Mouse (Mus musculus) lung, embryonic 14.5 days (tissue): Measurements from ENCODE around the gene Hpcal1. TPM values are rescaled to one million over a fixed set of nuclear protein-coding genes. Genes with fewer than 3 reads are reported as not detected.

Experiments
- ATAC-seq: fragments of 200-750 bp; cut with Nextera tagmentation; 2 replicates; pipeline ENCODE4 v1.8.0; 2017; ENCODE audit warnings: mild to moderate bottlenecking, moderate TSS enrichment, moderate library complexity; ENCODE audit not compliant: insufficient read depth
- DNase-seq: peaks from one replicate; pipeline ENCODE4 v3.0.0-alpha.2; 2015
- H3K27ac ChIP-seq: fragments of 300-500 bp; sonication (generic); 2 replicates; pipeline ENCODE4 v1.5.1; 2014; ENCODE audit warnings: low read depth, mild to moderate bottlenecking, moderate library complexity
- H3K27me3 ChIP-seq: fragments of 300-500 bp; sonication (generic); 2 replicates; pipeline ENCODE4 v1.6.1; 2014; ENCODE audit warnings: low read length, control low read depth; ENCODE audit not compliant: insufficient read depth
- H3K36me3 ChIP-seq: fragments of 300-500 bp; sonication (generic); 2 replicates; pipeline ENCODE4 v1.6.1; 2014; ENCODE audit warnings: control low read depth; ENCODE audit not compliant: insufficient read depth
- H3K4me1 ChIP-seq: fragments of 300-500 bp; sonication (generic); 2 replicates; pipeline ENCODE4 v1.6.1; 2014; ENCODE audit warnings: antibody characterized with exemption, control low read depth; ENCODE audit not compliant: insufficient read depth
- H3K4me2 ChIP-seq: fragments of 300-500 bp; sonication (generic); 2 replicates; pipeline ENCODE4 v1.6.1; 2014; ENCODE audit warnings: mild to moderate bottlenecking
- H3K4me3 ChIP-seq: fragments of 300-500 bp; sonication (generic); 2 replicates; pipeline ENCODE4 v1.5.1; 2014; ENCODE audit warnings: low read depth, low read length
- H3K9ac ChIP-seq: fragments of 300-500 bp; sonication (generic); 2 replicates; pipeline ENCODE4 v1.6.1; 2014
- H3K9me3 ChIP-seq: fragments of 300-500 bp; sonication (generic); 2 replicates; pipeline ENCODE4 v1.6.1; 2016; ENCODE audit warnings: low read depth, low read length, control low read depth
- CTCF ChIP-seq: IDR thresholded peaks from 2 replicates; pipeline ENCODE4 v1.5.1; 2016; ENCODE audit warnings: antibody characterized with exemption, low read depth
- WGBS: fragments of 180-500 bp; shearing (Covaris S2); extraction: QIAGEN DNeasy Blood & Tissue Kit; methylation state at CpG from one replicate; pipeline ENCODE4 v1.1.7; 2014; 5-methylcytosine and 5-hydroxymethylcytosine counted together
- polyA plus RNA-seq: library from polyadenylated mRNA; unstranded; fragments of >200 nt; fragmentation: Nextera tagmentation; extraction: Ambion mirVana; gene quantifications from 2 replicates; pipeline ENCODE4 v1.2.1, GENCODE M21; 2014

Hpcal1 gene
- polyA plus RNA-seq, 1 experiment from 2014 or later: 52.4 TPM

DNA sequence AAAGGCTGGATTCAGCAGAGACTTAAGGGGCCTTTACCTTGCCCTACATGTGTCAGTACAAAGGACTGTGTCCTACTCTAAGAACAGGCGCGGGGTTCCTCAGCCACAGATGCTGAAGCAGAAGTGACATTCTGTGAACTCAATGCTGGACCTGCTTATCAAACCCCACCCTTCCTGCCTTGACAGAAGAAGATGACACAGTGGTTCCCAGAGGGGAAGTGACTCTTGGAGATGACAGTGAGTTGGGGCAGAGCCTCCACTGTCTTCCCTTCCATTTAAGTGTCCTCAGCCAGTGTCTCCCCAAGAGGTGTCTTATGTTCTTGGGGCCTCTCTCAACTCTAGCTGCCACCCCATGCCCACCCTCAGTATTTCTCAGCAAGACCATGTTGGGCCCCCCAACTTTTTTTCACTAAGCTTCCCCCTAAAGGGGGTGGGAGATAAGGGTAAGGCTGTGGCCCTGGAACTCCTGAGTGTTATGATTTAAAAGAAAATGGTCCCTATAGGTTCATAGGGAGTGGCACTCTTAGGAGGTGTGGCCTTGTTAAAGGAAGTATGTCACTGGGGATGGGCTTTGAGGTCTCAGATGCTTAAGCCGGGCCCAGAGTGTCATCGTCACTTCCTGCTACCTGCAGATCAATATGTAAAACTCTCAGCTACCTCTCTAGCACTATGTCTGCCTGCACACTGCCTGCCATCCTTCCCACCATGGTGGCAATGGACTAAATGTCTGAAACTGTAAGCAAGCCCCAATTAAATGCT lies 25.2 kb downstream of the Hpcal1 start:
- no peak overlapping the region for H3K27ac ChIP-seq
- 91% methylated on average over 4 of the region's 4 CpGs for WGBS

DNA sequence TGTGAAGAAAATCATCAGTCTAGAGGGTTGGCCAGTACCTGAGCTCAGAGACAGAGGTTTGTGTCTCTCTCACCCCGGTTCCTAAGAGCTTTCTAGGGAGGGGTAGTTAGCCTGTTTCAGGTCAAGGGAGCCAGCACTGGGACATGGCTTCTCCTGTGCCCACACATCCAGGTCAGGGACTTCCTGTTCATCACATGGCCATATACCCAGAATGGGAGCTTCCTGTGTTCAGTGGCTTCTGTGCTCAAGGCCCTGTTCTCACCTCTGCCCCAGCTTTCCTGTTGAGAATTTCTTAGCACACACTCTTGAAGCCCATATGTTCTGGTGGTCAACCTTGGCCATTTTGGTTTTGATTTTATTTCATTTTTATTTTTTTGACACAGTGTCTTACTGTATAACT lies 26.6 kb downstream of the Hpcal1 start:
- no peak overlapping the region for H3K4me2 ChIP-seq
- DNase-seq (no peak), ATAC-seq (no peak)
- no peaks in the 10 kb centered on the region for H3K9me3 ChIP-seq
- H3K36me3 ChIP-seq: no peaks in the 10 kb centered on the region
- TF ChIP-seq CTCF: no peak
- no peaks in the 10 kb centered on the region for H3K4me1 ChIP-seq
- no peaks in the 10 kb centered on the region for H3K27me3 ChIP-seq
- 83% methylated on average over 1 of the region's 1 CpGs for WGBS
- H3K4me3 ChIP-seq: no peak overlapping the region
- no peak overlapping the region for H3K9ac ChIP-seq
- no peak overlapping the region for H3K27ac ChIP-seq

More for the DNA sequence above, 25.2 kb downstream of the Hpcal1 start:
- no peak overlapping the region for H3K4me3 ChIP-seq
- no peaks in the 10 kb centered on the region for H3K9me3 ChIP-seq
- H3K9ac ChIP-seq: no peak overlapping the region
- no peaks in the 10 kb centered on the region for H3K36me3 ChIP-seq
- ATAC-seq: no peak
- TF ChIP-seq CTCF: no peak
- no peak for DNase-seq
- H3K27me3 ChIP-seq: no peaks in the 10 kb centered on the region
- H3K4me1 ChIP-seq: no peaks in the 10 kb centered on the region; the same call in 1 of the 2 replicates
- H3K4me2 ChIP-seq: no peak overlapping the region

DNA sequence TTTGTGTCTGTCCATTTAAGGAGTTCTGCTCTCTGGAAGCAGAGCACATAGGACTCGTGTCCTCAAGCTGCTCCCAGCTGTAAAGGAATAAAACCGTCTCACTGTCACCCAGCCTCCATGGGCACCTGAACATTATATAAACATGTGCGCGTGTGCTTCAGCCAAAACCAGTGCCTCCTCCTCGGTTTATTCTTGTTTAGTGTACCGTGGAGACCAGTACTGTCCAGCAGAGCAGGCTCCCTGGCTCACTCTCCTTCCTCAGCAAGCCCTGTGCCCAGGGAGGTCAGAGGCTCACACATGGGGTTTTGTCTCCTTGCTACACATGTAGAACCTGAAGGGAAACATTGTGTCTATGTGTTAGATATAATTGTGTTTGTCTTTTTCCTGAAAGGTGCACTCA lies 27.5 kb downstream of the Hpcal1 start:
- WGBS: 46% methylated on average over 6 of the region's 6 CpGs
- DNase-seq: no peak
- no peak for ATAC-seq

DNA sequence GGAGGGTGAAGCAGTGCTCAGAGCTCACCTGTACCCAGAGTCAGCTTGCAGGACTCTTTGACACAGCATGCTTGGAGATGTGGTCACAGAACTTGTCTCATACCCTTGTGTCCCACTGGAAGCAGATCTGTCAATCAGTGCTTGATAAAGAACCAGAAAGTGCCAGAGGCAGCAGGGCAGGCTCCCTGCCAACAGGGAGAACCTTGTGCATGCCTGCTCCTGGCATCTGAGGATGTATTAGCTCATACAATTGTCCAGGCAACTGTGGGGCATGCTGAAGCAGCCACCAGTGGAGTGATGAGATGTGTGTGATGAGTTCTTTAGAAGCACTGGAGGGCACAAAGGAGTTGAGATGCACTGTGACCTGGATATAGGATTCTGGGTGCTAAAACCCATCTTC lies 30.4 kb downstream of the Hpcal1 start:
- Histone ChIP-seq H3K36me3 (no peaks in the 10 kb centered on the region), H3K9ac (no peak overlapping the region), H3K9me3 (no peaks in the 10 kb centered on the region), H3K4me2 (no peak overlapping the region), H3K4me3 (no peak overlapping the region), H3K27me3 (no peaks in the 10 kb centered on the region), H3K4me1 (peaks cover 8% of the 10 kb centered on the region), H3K27ac (no peak overlapping the region)
- ATAC-seq (no peak), DNase-seq (no peak)
- TF ChIP-seq CTCF: no peak

More for the DNA sequence above, 27.5 kb downstream of the Hpcal1 start:
- Histone ChIP-seq H3K4me1 (no peaks in the 10 kb centered on the region), H3K36me3 (no peaks in the 10 kb centered on the region), H3K4me2 (no peak overlapping the region), H3K27me3 (no peaks in the 10 kb centered on the region), H3K27ac (no peak overlapping the region), H3K9me3 (no peaks in the 10 kb centered on the region), H3K4me3 (no peak overlapping the region), H3K9ac (no peak overlapping the region)
- TF ChIP-seq CTCF: no peak

DNA sequence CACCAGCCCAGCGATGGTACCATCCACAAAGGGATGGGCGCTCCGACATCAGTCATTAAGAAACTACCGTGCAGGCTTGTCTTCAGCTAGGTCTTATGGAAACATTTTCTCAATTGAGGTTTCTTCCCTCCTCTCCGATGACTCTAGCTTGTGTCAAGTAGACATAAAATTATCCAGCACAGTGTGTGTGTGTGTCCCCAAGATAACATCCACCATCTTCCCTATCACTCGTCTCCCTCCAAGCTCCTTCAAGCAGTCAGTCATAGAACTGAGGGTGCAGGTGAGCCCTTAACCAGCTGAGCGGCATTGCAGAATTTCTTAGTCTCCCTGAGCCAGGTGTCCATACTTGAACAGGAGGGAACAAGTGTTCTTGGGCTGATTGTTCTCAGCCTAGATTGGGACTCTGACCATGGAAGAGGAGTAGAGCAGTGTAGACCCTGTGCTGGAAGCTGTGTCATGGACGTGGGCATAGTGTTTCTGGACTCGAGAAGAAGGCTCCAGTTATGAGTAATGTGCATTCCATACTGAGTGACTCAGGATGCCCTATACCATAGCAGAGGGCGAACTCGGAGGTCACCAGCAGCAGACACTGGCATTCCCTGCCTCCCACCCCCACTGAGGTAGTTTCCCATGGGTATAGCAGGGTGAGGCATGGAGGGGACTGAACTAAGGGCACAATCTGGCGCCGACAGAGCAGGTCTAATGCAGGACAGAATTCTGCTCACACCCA lies 32.0 kb downstream of the Hpcal1 start:
- Histone ChIP-seq H3K27ac (no peak overlapping the region), H3K4me2 (no peak overlapping the region), H3K27me3 (no peaks in the 10 kb centered on the region), H3K4me1 (peaks cover 23% of the 10 kb centered on the region), H3K4me3 (no peak overlapping the region), H3K9ac (no peak overlapping the region), H3K36me3 (no peaks in the 10 kb centered on the region), H3K9me3 (no peaks in the 10 kb centered on the region)
- DNase-seq (no peak), ATAC-seq (no peak)
- WGBS: 88% methylated on average over 13 of the region's 13 CpGs
- no peak for TF ChIP-seq CTCF

DNA sequence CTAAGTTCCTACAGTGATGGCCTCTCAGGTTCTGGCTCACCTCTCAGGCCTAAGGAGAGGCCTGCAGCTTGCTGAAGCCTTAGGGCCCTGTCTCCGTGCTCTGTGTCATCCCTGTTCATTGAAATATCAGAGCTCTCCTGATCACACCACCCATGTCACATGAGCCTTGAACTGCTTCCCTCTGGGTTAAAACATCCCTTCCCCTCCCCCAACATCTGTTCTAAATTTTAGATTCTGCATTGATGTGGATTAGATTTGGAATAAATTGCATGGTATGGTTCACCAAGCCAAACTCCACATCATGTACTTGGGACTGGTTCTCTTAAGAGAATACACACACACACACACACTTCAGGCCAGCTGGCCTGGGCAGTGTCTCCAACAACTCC lies 32.5 kb downstream of the Hpcal1 start:
- ATAC-seq (no peak), DNase-seq (no peak)
- Histone ChIP-seq H3K4me3 (no peak overlapping the region), H3K9me3 (no peaks in the 10 kb centered on the region), H3K4me1 (peaks cover 28% of the 10 kb centered on the region), H3K36me3 (no peaks in the 10 kb centered on the region), H3K27ac (no peak overlapping the region), H3K9ac (no peak overlapping the region), H3K4me2 (no peak overlapping the region), H3K27me3 (no peaks in the 10 kb centered on the region)
- WGBS: 94% methylated on average over 1 of the region's 1 CpGs
- no peak for TF ChIP-seq CTCF

DNA sequence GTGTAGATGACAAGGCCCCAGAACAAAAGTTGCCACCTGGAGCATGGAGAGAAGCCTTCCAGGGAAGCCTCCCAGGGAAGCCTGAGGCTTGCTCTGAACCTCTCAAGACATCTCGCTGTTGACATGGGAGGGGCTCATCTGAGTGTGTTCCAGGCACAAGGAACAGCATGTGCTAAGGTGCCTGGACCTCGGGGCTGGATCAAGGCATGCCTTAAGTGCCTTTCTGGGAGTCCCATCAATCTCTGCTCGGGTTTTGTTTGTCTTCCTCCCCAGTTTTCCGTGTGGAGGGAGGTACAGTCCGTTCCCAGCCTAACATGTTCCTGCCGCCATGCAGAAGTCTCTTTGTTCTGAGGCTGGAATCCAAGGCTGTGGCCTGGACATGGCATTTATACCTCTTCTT lies 33.3 kb downstream of the Hpcal1 start:
- no peak overlapping the region for H3K4me3 ChIP-seq
- ATAC-seq: no peak
- no peaks in the 10 kb centered on the region for H3K27me3 ChIP-seq
- H3K9me3 ChIP-seq: no peaks in the 10 kb centered on the region
- H3K27ac ChIP-seq: peak overlapping the region; percentile 75
- no peak overlapping the region for H3K4me2 ChIP-seq
- TF ChIP-seq CTCF: no peak
- WGBS: 21% methylated on average over 6 of the region's 6 CpGs
- H3K9ac ChIP-seq: no peak overlapping the region
- DNase-seq: no peak
- no peaks in the 10 kb centered on the region for H3K36me3 ChIP-seq
- H3K4me1 ChIP-seq: peaks cover 37% of the 10 kb centered on the region
